Mouse (Mus musculus) neural tube, embryonic 15.5 days (tissue): ENCODE measurements around the gene Lmx1b. TPM values are rescaled to one million over a fixed set of nuclear protein-coding genes. Genes with fewer than 3 reads are reported as not detected.
A peak's percentile ranks its signal among the peaks of the same experiment; 100 is the strongest.

Source experiments
- ATAC-seq: fragments of 200-750 bp; cut with Nextera tagmentation; 2 replicates; pipeline ENCODE4 v1.8.0; 2017; ENCODE audit warnings: mild to moderate bottlenecking, moderate TSS enrichment, moderate library complexity; ENCODE audit not compliant: low FRiP score
- H3K27ac ChIP-seq: fragments of 300-500 bp; sonication (generic); replicated peaks from 2 replicates; pipeline ENCODE4 v1.5.1; 2015; ENCODE audit warnings: mild to moderate bottlenecking, inconsistent platforms
- H3K27me3 ChIP-seq: fragments of 300-500 bp; sonication (generic); replicated peaks from 2 replicates; pipeline ENCODE4 v1.6.1; 2015; ENCODE audit warnings: inconsistent platforms
- H3K36me3 ChIP-seq: fragments of 300-500 bp; sonication (generic); 2 replicates; pipeline ENCODE4 v1.6.1; 2015; ENCODE audit warnings: inconsistent platforms
- H3K4me1 ChIP-seq: fragments of 300-500 bp; sonication (generic); 2 replicates; pipeline ENCODE4 v1.6.1; 2015; ENCODE audit warnings: inconsistent platforms
- H3K4me2 ChIP-seq: fragments of 300-500 bp; sonication (generic); 2 replicates; pipeline ENCODE4 v1.6.1; 2015; ENCODE audit warnings: inconsistent platforms, mild to moderate bottlenecking, moderate library complexity
- H3K4me3 ChIP-seq: fragments of 300-500 bp; sonication (generic); replicated peaks from 2 replicates; pipeline ENCODE4 v1.5.1; 2015; ENCODE audit warnings: mild to moderate bottlenecking, inconsistent platforms
- H3K9ac ChIP-seq: fragments of 300-500 bp; sonication (generic); replicated peaks from 2 replicates; pipeline ENCODE4 v1.6.1; 2015; ENCODE audit warnings: mild to moderate bottlenecking, inconsistent platforms
- H3K9me3 ChIP-seq: fragments of 300-500 bp; sonication (generic); replicated peaks from 2 replicates; pipeline ENCODE4 v1.6.1; 2016; ENCODE audit warnings: inconsistent platforms
- WGBS: fragments of 180-500 bp; shearing (Covaris S2); methylation state at CpG from one replicate; pipeline ENCODE4 v1.1.7; 2015; ENCODE audit warnings: mixed read lengths; 5-methylcytosine and 5-hydroxymethylcytosine counted together
- polyA plus RNA-seq: library from polyadenylated mRNA; unstranded; fragments of >200 nt; fragmentation: Nextera tagmentation; extraction: Ambion mirVana; gene quantifications from 2 replicates; pipeline ENCODE4 v1.2.1, GENCODE M21; 2015

Lmx1b gene
- polyA plus RNA-seq, 1 experiment from 2014 or later: 8.5 TPM

- H3K27me3 ChIP-seq: peaks cover 87% of the 10 kb centered on the region
- no peaks in the 10 kb centered on the region for H3K9me3 ChIP-seq
- H3K36me3 ChIP-seq: no peaks in the 10 kb centered on the region
- 5% methylated on average over 4 of the region's 4 CpGs for WGBS
- peak overlapping the region; percentile 58 for H3K4me2 ChIP-seq
- H3K4me1 ChIP-seq: peaks cover 47% of the 10 kb centered on the region
- peak overlapping the region; percentile 42 for H3K4me3 ChIP-seq
- peak overlapping the region; percentile 65 for H3K9ac ChIP-seq
- no peak for ATAC-seq
- peak overlapping the region; percentile 84 for H3K27ac ChIP-seq
These were observed 5.7 kb downstream of the Lmx1b start for GRCm38 (mm10) chr2:33634481-33635090.

GRCm38 (mm10) chr2:33633955-33634354, 6.4 kb downstream of the Lmx1b start:
- Histone ChIP-seq H3K9ac (peak overlapping the region; percentile 14; the same call in 1 of the 2 replicates), H3K27me3 (peaks cover 87% of the 10 kb centered on the region), H3K4me3 (peak overlapping the region; percentile 42), H3K36me3 (no peaks in the 10 kb centered on the region), H3K9me3 (no peaks in the 10 kb centered on the region), H3K27ac (peak overlapping the region; percentile 30), H3K4me2 (peak overlapping the region; percentile 58), H3K4me1 (peaks cover 49% of the 10 kb centered on the region)
- no peak for ATAC-seq
- WGBS: 8% methylated on average over 5 of the region's 5 CpGs

GRCm38 (mm10) chr2:33633237-33633636, 7.1 kb downstream of the Lmx1b start:
- WGBS: 5% methylated on average over 5 of the region's 5 CpGs
- Histone ChIP-seq H3K4me1 (peaks cover 54% of the 10 kb centered on the region), H3K9ac (peak overlapping the region; percentile 14; the same call in 1 of the 2 replicates), H3K36me3 (no peaks in the 10 kb centered on the region), H3K4me2 (peak overlapping the region; percentile 58), H3K9me3 (no peaks in the 10 kb centered on the region), H3K27ac (peak overlapping the region; percentile 30), H3K27me3 (peaks cover 86% of the 10 kb centered on the region), H3K4me3 (peak overlapping the region; percentile 42)
- ATAC-seq: no peak

GRCm38 (mm10) chr2:33632551-33633059, 7.7 kb downstream of the Lmx1b start:
- peaks cover 59% of the 10 kb centered on the region for H3K4me1 ChIP-seq
- H3K27me3 ChIP-seq: peaks cover 86% of the 10 kb centered on the region
- peak overlapping the region; percentile 25 for H3K4me3 ChIP-seq
- peak overlapping the region; percentile 58 for H3K4me2 ChIP-seq
- H3K9ac ChIP-seq: 0 out of 2 replicates have a peak overlapping the region, but pooled peaks have one; percentile 14
- no peak overlapping the region for H3K27ac ChIP-seq
- ATAC-seq: no peak
- no peaks in the 10 kb centered on the region for H3K9me3 ChIP-seq
- WGBS: 3% methylated on average over 5 of the region's 5 CpGs
- no peaks in the 10 kb centered on the region for H3K36me3 ChIP-seq

- no peak for ATAC-seq
- peak overlapping the region; percentile 43 for H3K9ac ChIP-seq
- peak overlapping the region; percentile 25 for H3K4me3 ChIP-seq
- H3K36me3 ChIP-seq: no peaks in the 10 kb centered on the region
- H3K4me1 ChIP-seq: peaks cover 67% of the 10 kb centered on the region
- 2% methylated on average over 31 of the region's 31 CpGs for WGBS
- peaks cover 88% of the 10 kb centered on the region for H3K27me3 ChIP-seq
- peak overlapping the region; percentile 58 for H3K4me2 ChIP-seq
- H3K9me3 ChIP-seq: no peaks in the 10 kb centered on the region
- peak overlapping the region; percentile 60 for H3K27ac ChIP-seq
These were observed 8.5 kb downstream of the Lmx1b start for GRCm38 (mm10) chr2:33631708-33632343.

GRCm38 (mm10) chr2:33631022-33631707, 9.1 kb downstream of the Lmx1b start:
- H3K4me2 ChIP-seq: peak overlapping the region; percentile 58
- peak overlapping the region; percentile 43 for H3K9ac ChIP-seq
- H3K4me3 ChIP-seq: peak overlapping the region; percentile 25
- peaks cover 92% of the 10 kb centered on the region for H3K27me3 ChIP-seq
- WGBS: 0% methylated on average over 40 of the region's 40 CpGs
- no peaks in the 10 kb centered on the region for H3K9me3 ChIP-seq
- no peak for ATAC-seq
- peak overlapping the region; percentile 60 for H3K27ac ChIP-seq
- H3K36me3 ChIP-seq: no peaks in the 10 kb centered on the region
- peaks cover 69% of the 10 kb centered on the region for H3K4me1 ChIP-seq

- Histone ChIP-seq H3K4me1 (peaks cover 76% of the 10 kb centered on the region), H3K9ac (peak overlapping the region; percentile 43), H3K4me3 (peak overlapping the region; percentile 25), H3K36me3 (no peaks in the 10 kb centered on the region), H3K27ac (peak overlapping the region; percentile 60), H3K27me3 (peaks cover 92% of the 10 kb centered on the region), H3K4me2 (peak overlapping the region; percentile 58), H3K9me3 (no peaks in the 10 kb centered on the region)
- 3% methylated on average over 34 of the region's 34 CpGs for WGBS
- no peak for ATAC-seq
These were observed 10.0 kb downstream of the Lmx1b start for GRCm38 (mm10) chr2:33630081-33631021.

GRCm38 (mm10) chr2:33629641-33630040, 10.7 kb downstream of the Lmx1b start:
- Histone ChIP-seq H3K27me3 (peaks cover 89% of the 10 kb centered on the region), H3K36me3 (no peaks in the 10 kb centered on the region), H3K9me3 (no peaks in the 10 kb centered on the region), H3K4me1 (peaks cover 80% of the 10 kb centered on the region), H3K9ac (peak overlapping the region; percentile 43), H3K27ac (peak overlapping the region; percentile 60), H3K4me3 (peak overlapping the region; percentile 25), H3K4me2 (peak overlapping the region; percentile 58)
- 4% methylated on average over 6 of the region's 6 CpGs for WGBS
- no peak for ATAC-seq

- Histone ChIP-seq H3K9me3 (no peaks in the 10 kb centered on the region), H3K4me1 (peaks cover 88% of the 10 kb centered on the region), H3K27ac (peak overlapping the region; percentile 20; the same call in 1 of the 2 replicates), H3K36me3 (no peaks in the 10 kb centered on the region), H3K4me2 (peak overlapping the region; percentile 58), H3K4me3 (no peak overlapping the region), H3K27me3 (peaks cover 89% of the 10 kb centered on the region), H3K9ac (peak overlapping the region; percentile 14; the same call in 1 of the 2 replicates)
- no peak for ATAC-seq
- 2% methylated on average over 16 of the region's 16 CpGs for WGBS
These were observed 11.5 kb downstream of the Lmx1b start for GRCm38 (mm10) chr2:33628791-33629190.

- peaks cover 91% of the 10 kb centered on the region for H3K4me1 ChIP-seq
- H3K27me3 ChIP-seq: peaks cover 80% of the 10 kb centered on the region
- peak overlapping the region; percentile 37 for H3K4me2 ChIP-seq
- peak overlapping the region; percentile 56; the same call in 1 of the 2 replicates for H3K27ac ChIP-seq
- H3K9ac ChIP-seq: no peak overlapping the region
- no peak overlapping the region for H3K4me3 ChIP-seq
- WGBS: 7% methylated on average over 10 of the region's 10 CpGs
- H3K9me3 ChIP-seq: no peaks in the 10 kb centered on the region
- ATAC-seq: no peak
- H3K36me3 ChIP-seq: no peaks in the 10 kb centered on the region
These were observed 13.3 kb downstream of the Lmx1b start for GRCm38 (mm10) chr2:33627058-33627375.
